Mouse (Mus musculus) lung, postnatal 10 days (tissue): ENCODE measurements around the gene Usp20.
A peak's percentile ranks its signal among the peaks of the same experiment; 100 is the strongest.

ENCODE experiments used
- DNase-seq: peaks from one replicate; pipeline ENCODE4 v3.0.0; 2021

Usp20 gene

GRCm38 (mm10) chr2:31043856-31044255, 61.8 kb downstream of the Usp20 start:
- DNase-seq: no peak

DNA sequence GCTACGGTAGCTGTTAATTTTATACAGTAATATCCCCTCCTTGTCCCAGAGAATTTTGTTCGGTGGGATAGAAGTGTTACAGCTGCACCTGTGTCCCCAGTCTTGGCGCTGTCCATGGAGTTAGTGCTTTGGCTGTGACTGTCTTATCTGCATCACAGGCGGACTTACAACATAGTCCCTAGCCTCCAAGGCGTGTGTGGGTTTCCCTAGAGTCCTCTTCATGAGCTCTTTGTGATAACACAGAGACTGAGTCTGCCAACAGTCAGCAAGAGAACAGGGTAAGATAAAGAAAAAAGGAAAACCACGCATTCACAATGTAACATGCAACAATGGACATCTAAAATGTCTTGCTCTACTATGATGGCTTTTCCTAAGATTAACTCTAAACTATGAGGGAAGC, 66.0 kb downstream of the Usp20 start:
- no peak for DNase-seq

GRCm38 (mm10) chr2:31052441-31052840, 70.4 kb downstream of the Usp20 start:
- no peak for DNase-seq

DNA sequence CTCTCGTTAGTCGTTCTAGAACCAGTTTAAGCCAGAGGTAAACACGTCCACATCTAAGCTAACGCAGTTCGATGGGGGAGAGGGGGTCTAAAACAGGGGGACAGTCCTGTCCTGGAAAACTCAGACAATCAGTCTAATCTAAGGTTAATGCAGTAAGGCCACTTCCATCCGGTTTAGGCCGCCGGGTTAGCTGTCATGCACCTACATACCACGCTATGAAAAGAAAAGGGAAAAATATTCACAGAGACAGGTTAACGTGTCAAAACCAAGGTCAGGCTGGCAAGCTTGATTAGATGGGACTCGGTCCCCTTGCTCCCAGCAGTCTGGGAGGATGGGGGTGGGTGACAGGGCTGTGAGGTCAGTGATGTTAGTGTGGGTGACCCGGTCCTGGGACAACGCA, 71.3 kb downstream of the Usp20 start:
- DNase-seq: no peak

GRCm38 (mm10) chr2:31053851-31054340, 71.8 kb downstream of the Usp20 start:
- no peak for DNase-seq

- DNase-seq: no peak
Observed at GRCm38 (mm10) chr2:31056070-31056469, 74.0 kb downstream of the Usp20 start.

GRCm38 (mm10) chr2:31057549-31058177, 75.6 kb downstream of the Usp20 start:
- DNase-seq: no peak

DNA sequence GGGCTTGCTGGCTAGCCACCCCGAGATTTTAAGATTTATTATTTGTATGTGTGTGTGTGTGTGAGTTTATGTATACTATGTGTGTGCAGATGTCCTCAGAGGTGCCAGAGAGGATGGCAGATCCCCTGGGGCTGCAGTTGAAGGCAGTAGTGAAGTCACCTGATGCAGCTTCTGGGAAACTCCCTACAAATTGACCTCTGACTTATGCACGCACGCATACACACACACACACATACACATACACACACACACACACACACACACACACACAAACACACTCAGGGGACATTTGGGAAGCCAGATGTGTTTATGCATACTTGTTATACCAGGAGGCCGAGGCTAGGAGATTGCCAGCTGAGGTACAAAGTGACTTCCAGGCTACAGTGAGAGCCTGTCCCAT, 76.4 kb downstream of the Usp20 start:
- DNase-seq: no peak

- DNase-seq: no peak
Observed at GRCm38 (mm10) chr2:31060271-31060670, 78.2 kb downstream of the Usp20 start.

GRCm38 (mm10) chr2:31060787-31061730, 79.0 kb downstream of the Usp20 start:
- peak; percentile 23 for DNase-seq

DNA sequence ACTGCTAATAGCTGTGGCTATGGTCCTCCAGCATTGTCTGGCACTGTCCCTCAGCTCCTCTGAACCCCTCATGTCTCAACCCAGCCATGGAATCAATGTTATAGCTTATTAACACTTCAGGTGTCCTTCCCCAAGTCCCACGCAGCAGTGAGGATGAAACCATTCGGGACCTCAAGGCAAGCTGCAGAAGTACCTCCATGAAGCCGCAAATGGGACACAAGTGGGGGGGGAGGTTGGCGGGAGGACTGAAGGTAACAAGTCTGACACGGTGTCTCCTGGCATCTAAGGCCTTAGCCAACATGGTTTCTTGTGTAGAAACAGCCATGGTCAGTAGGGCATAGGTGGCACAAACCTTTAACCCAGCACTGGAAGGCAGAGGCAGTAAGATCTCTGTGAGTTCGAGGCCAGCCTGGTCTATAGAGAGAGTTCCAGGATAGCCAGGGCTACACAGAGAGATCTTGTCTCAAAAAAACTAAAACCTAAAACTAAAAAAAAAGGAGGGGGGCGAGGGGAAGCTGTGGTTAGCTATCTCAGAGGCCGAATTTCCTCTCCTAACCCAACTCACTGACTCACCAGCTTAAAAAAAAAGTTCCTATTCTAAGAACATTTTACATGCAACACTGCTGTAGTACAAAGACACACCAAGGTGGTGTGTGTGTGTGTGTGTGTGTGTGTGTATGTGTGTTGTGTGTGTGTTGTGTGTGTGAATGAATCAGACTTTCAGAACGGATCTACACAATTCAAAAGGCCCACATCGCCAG, 80.0 kb downstream of the Usp20 start:
- DNase-seq: no peak

GRCm38 (mm10) chr2:31066019-31066789, 84.1 kb downstream of the Usp20 start:
- no peak for DNase-seq

DNA sequence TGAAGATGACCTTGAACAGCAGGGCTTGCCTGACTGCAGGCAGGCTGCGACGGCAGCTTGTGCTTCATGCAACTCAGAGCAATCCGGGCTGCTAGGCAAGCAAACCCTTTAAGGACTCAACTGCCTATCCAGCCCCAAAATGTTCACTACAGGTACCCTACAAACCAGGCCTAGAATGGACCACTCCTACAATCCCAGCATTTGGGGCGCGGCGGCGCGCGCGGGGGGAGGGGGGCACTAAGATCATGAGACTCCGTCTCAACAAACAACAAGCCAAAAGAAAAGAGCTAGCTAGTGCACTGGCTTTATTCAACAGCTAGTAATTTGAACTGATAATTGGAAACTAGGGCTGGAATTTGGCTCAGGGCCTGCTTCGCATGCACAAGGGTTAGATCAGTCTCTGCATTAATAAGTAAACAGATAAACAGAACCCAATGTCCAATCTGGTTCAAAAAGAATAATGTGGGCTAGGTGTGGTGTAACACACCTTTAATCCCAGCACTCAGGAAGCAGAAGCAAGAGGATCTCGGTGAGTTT, 85.0 kb downstream of the Usp20 start:
- DNase-seq: no peak

GRCm38 (mm10) chr2:31067696-31068245, 85.7 kb downstream of the Usp20 start:
- no peak for DNase-seq

- peak; percentile 62 for DNase-seq
Observed at GRCm38 (mm10) chr2:31068246-31069113, 86.4 kb downstream of the Usp20 start.

DNA sequence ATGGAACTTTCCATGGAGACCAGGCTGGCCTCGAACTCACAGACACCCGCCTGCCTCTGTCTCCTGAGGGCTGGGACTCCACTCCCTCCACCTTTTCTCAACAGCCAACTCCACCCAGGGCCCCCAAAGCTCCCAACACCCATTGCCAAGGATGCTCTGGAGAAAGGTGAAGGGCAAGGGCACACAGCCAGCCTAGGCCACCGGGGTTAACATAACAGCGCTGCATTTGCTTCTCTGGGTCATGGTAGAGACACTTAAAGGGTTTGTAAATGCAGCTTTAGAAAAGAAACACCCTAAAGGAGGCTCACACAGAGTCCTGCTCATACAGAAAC, 87.0 kb downstream of the Usp20 start:
- DNase-seq: no peak

GRCm38 (mm10) chr2:31069506-31069905, 87.4 kb downstream of the Usp20 start:
- DNase-seq: no peak
